Mouse (Mus musculus) brain, embryonic 18.5 days (tissue): ENCODE data around the gene Cyp4f14.

ENCODE experiments used
- DNase-seq: peaks from one replicate; pipeline ENCODE4 v3.0.0-alpha.2; 2012; ENCODE audit warnings: low read depth, low spot score

Gene Cyp4f14

GRCm38 (mm10) chr17:32917131-32917530 lies at the start of gene Cyp4f14:
TSS of gene Cyp4f14 (minus strand) at chr17:32917342.
- no peak for DNase-seq

DNA sequence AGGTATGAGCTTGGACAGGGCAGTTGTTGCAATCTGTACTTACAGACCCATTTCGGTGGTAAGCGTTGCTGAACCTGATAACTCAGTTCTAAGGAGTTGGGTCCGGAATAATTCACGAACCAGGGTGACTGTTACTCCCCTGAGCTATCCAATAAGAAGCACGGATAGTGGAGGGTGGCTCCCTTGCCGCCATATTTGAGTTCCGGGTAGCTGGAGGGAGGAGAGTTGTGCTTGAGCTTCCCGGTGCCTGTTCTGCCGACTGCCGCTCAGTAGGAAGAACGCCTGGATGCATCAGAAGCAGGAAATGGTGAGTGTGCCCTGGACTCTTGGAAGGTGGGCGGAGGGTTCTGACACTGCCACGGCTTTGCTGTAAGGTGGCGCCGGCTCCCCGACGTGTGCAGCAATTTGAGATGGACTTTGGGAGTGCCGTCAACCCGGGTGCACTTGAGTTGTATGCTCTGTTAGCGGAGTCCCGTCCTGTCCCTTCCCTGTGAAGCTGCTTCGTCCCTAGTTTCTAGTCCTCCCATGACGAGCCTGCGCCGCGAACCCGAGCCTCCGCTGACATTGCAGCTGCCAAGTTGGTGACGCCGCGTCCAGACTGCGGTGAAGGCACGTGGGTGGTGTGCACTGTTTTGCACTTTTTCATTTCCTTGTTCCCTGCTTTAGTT lies 48.6 kb upstream of the Cyp4f14 start, which contains the start of gene Zfp472:
Zfp472 (plus strand) TSS at position 192 of the 668 bp plus-strand sequence.
- peak; percentile 84 for DNase-seq

GRCm38 (mm10) chr17:32965253-32965622 lies 48.1 kb upstream of the Cyp4f14 start:
- no peak for DNase-seq

DNA sequence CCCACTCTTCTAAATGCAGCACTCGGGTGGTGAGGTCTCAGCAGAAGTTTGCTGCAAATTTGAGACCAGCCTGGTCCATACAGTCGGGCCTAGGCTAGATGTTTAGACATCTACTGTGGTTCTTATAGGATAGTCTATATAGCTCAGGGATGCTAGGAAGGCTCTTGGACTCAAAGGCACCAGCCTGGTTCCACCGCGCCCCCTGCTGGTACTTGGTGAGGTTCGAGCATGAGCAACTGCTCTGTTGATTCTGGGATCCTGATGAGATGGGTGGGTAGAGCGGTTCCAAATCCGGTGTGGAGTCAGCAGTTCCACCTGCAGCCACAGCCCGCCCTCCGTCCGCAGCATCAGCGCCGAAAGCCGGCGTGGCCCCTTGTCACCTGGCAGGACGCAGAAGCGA lies 34.3 kb upstream of the Cyp4f14 start:
- peak; percentile 3 for DNase-seq

DNA sequence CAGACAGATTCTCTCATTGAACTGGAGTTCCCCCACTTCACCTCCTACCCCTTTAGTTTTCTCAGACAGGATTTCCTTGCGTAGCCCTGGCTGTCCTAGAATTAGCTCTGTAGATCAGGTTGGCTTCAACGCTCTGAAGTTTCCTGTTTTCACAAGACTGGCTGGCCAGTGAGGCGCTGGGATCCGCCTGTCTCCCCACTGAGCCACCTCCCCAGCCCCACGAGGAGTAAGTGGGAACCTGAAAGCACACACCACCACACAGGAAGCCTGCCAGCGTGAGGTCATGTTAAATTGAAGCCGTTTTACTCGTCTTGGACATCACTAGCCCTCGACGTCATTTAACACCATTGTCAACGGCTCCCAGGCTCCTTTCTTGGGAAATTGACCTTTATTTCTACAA lies 33.9 kb upstream of the Cyp4f14 start:
- DNase-seq = no peak

DNA sequence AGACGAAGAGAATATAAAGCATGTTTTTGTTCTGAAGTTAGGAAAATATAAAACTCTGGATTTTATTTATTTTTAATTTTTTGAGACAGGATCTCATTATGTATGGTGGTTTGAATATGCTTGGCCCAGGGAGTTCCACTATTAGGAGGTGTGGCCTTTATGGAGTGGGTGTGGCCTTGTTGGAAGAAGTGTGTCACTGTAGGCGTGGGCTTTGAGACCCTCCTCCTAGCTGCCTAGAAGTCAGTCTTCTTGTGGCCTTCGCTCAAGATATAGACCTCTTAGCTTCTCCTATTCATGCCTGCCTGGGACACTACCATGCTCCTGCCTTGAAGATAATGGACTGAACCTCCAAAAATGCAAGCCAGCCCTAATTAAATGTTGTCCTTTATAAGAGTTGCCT lies 33.0 kb upstream of the Cyp4f14 start:
- no peak for DNase-seq

DNA sequence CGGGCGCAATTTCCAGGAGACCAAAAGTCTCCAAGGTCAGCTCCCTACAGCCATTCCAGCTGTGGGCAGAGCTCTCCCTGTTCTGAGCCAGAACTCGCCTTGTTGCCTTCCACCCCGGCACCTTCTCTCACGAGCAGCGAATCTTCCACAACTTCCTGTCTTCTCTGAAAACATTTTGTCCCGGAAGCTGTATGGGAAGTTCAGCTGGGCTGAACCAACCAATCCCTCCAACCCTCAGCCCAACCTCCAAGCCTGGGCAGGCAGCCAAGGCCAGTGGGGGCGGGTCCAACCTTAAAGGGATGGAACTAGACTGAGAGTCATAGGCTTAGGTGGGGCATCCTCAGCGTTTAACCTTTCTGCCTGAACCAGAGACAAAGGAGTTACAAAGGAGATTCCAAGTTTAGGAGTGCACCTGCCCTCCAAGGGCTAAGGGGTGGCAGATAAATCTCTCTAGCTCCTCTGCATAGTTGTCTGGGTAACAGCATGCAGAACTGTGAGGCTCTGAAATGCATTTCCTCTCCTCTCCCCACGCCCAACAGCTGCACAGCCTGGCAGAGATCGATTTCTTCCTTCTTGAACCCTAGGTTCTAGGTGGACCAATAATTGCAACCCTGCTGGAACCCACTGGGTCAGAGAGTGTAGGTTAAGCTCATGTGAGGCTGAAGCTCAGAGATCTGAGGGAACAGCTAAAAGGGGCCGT lies 30.2 kb upstream of the Cyp4f14 start, which contains the start of gene Cyp4f13:
Cyp4f13 (minus strand) TSS at position 188 of the 700 bp plus-strand sequence.
- peak; percentile 70 for DNase-seq

GRCm38 (mm10) chr17:32946716-32947115 lies 29.6 kb upstream of the Cyp4f14 start:
- no peak for DNase-seq

- no peak for DNase-seq
These were observed 27.4 kb upstream of the Cyp4f14 start for GRCm38 (mm10) chr17:32944402-32945035.

- DNase-seq = no peak
These were observed 26.5 kb upstream of the Cyp4f14 start for GRCm38 (mm10) chr17:32943661-32944060.

DNA sequence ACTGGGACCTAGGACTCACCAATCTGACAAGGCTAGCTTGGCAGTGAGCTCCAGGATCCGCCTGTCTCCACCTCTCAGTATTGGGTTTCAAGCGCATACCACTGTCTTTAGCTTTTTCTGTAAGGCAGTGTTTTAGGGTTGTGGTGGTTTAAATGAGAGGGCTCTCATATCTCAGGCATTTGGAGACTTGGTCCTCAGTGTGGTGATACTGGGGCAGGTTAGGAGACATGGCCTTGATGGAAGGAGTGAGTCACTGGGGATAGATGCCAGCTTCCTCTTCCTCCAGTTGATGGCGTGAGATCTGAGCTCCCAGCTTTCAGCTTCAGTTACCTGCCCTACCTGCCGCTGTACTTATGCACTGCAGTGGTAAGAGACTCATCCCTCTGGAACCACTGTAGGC lies 22.7 kb upstream of the Cyp4f14 start:
- no peak for DNase-seq

DNA sequence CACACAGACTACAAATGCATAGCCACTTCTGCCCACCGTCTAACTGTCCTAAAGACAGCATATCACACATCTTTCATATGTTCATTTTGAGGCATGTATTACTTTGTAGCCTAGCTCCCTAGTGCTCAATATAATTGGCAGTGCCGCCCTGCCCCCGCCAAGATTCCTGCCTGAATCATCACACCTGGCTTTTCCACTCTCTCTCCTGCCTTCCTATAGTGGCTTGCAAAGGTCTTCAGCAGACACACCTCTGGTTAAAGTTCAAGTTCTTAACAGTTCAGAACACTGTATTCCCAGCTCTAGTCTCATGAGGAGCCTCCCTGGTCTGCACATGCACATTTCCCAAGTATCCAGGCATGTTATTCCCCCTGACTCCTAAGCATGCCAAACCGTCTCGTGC lies 10.7 kb upstream of the Cyp4f14 start:
- no peak for DNase-seq

GRCm38 (mm10) chr17:32924658-32925312 lies 7.6 kb upstream of the Cyp4f14 start:
- DNase-seq = no peak

DNA sequence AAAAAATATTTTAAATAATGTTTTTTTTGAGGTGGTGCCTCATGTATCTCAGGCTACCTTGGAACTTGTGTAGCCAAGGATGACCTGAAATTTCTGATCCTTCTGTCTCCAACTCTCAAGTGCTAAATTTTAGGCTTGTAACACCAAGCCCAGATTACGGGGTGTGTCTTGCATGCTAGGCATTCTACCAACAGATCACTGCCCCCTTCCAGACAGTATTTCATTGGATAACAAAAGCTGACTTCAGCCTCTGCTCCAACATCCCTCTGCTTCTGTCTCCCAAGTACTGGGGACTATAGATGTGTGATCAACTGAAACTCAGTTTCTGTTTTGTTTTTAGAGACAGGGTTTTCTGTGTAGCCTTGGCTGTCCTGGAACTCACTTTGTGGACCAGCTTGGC lies 6.5 kb upstream of the Cyp4f14 start:
- DNase-seq = no peak

GRCm38 (mm10) chr17:32919123-32919522 lies 2.0 kb upstream of the Cyp4f14 start:
- DNase-seq = no peak

DNA sequence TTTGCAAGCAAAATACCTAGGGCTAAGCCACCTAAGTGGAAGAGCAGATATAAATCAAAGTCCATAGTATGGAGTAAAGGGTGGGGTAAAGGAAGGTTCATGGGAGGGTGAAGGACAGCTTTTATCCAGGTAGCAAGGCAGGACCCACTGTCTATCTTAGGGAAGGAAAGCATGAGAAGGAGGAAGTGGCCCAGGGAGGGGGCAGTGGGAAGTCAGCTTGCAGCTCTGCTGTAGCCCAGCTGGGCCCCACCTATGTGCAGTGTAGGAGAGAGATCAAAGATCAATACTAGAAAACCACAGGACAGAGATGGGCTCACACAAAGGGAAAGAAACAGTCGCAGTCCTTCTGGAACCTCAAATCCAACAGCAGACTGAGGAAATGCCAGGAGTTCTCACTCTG lies 1.1 kb downstream of the Cyp4f14 start:
- DNase-seq = no peak

- no peak for DNase-seq
These were observed 11.0 kb downstream of the Cyp4f14 start for GRCm38 (mm10) chr17:32906172-32906571.

DNA sequence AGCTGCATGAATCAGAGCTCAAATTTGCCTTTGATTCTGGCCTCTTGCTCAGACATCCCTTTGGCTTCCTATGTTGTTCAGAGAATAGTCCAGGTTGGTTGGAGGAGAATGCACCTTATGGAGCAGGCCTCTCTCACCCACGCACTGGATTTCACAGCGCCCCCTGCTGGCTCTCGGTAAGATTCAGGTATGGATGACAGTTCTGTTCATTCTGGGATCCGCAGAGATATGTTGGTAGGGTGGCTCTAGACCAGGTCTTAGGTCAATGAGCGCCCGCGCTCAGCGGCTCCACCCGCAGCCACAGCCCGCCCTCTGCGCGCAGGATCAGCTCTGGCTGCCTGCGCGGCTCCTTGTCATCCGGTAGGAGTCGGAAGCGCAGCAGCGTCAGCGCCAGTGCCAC lies 11.9 kb downstream of the Cyp4f14 start:
- DNase-seq = no peak

DNA sequence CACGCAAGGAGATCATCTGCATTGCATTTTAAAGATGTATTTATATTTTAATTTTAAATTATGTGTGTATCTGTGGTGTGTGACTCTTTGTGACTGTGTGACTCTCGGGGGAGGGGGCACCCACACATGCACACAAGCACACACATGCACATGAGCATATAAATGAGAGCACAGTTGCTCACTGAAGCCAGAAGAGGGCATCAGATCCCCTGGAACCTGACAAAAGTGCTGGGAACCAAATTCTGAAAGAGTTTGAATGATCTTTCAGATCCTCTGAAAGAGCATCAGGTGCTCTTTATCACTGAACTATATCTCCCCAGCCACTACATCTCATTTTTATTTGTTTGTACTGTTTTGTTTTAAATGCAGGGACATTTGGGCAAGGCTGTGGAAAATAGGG lies 12.7 kb downstream of the Cyp4f14 start:
- DNase-seq = no peak

DNA sequence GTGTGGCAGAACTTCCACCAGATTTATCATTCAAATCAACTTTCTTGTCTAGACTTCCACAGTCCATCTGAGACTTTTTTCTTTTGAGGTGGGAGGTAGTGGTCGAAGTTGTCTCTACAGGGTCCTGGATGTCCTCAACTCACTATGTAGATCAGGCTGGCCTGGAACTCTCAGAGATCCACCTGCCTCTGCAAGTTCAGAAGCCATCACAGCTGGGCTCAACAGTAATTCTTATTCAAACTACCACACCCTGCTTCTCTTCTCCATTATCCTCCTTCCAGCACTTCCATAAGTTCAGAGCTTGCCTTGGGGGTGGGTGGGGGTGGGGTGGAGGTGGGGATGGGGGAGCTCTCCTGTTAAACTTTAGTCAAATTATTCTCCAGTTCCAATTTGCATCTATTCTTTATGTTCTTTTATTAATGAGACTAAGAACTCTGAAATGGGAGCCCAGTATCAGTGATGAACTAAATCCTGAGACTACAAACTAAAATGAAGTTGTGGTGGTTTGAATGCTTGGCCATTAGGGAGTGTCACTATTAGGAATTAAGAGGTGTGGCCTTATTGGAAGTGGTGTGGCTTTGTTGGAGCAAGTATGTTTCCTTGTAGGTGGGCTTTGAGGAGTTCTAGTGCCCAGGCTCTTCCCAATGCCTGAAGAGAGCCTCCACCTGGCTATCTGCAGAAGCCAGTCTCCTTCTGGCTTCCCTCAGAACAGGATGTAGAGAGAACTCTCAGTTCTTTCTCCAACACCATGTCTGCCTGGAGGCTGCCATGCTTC lies 15.2 kb downstream of the Cyp4f14 start:
- no peak for DNase-seq

- no peak for DNase-seq
These were observed 21.7 kb downstream of the Cyp4f14 start for GRCm38 (mm10) chr17:32895421-32895820.
